Mouse (Mus musculus): ENCODE data around the gene Tmem41b.

The Tmem41b gene

GRCm38 (mm10) chr7:109922889-109923288 lies 63.8 kb downstream of the Tmem41b start:
- no peak for DNase-seq (ENCODE audit: low read depth, low spot score)
